ENCODE assay signal across 22 mouse cellular contexts in genomic region chr11:50233022-50233421, GRCm38 (mm10). TPM values are rescaled to one million over a fixed set of nuclear protein-coding genes. Genes with fewer than 3 reads are reported as not detected.
DNase-seq lines count a peak whose midpoint lies in the region; ATAC-seq and TF ChIP-seq lines count a peak whose summit lies in the region.
"Had no signal": no experiment of that assay in that cellular context is flagged by ENCODE, and none has a peak within 500 bp of the region (broad histone marks: within the 10 kb centered on the region; RNA-seq: fewer than 3 reads in every experiment).

No protein-coding gene starts in this region.

- peak; percentile 30 for DNase-seq in layer of hippocampus, adult 11-12 months (ENCODE audit: low spot score)
- no peak for DNase-seq in layer of hippocampus, postnatal 36 days
- peak; percentile 62 for DNase-seq in testis, postnatal 10 days (ENCODE audit: low spot score)
- DNase-seq in heart, postnatal 25 days (ENCODE audit: low spot score): no peak
- no peak for DNase-seq in limb, embryonic 10.5 days (ENCODE audit: low spot score)
- DNase-seq: cerebellum, postnatal 14 days; heart, adult 11 months; heart, postnatal 14 days; kidney, postnatal 36 days; lung, postnatal 10 days; thymus, adult 2 months had no signal

- WGBS in limb, embryonic 10.5 days: 93% methylated on average over 13 of the region's 13 CpGs

- no peak for TF ChIP-seq CTCF in E14TG2a.4 (conservative IDR thresholded peaks at IDR 0.05; ENCODE audit: low read length)

- H3K9me3 ChIP-seq in E14TG2a.4 (ENCODE audit: low read length): no peaks in the 10 kb centered on the region
- H3K9me3 ChIP-seq in limb, embryonic 10.5 days (replicated peaks): no peaks in the 10 kb centered on the region
- H3K9me3 ChIP-seq: embryonic facial prominence, embryonic 15.5 days; G1E; heart, embryonic 12.5 days; intestine, embryonic 15.5 days; limb, embryonic 15.5 days; liver, embryonic 15.5 days had no signal

- ATAC-seq in common myeloid progenitor, adult 5-6 weeks (replicated peaks; ENCODE audit: low read depth, poor library complexity, severe bottlenecking): peak; percentile 50
- ATAC-seq: CD4-positive, CD25-positive, alpha-beta regulatory T cell, adult 4 months; intestine, embryonic 15.5 days; midbrain, embryonic 16.5 days had no signal

- H3K36me3 ChIP-seq in E14TG2a.4 (ENCODE audit: insufficient read depth, low read length): peaks cover 39% of the 10 kb centered on the region
- H3K36me3 ChIP-seq in limb, embryonic 10.5 days: peaks cover 45% of the 10 kb centered on the region

- peaks cover 87% of the 10 kb centered on the region for H3K4me1 ChIP-seq in E14TG2a.4 (replicated peaks; ENCODE audit: low read depth, low read length)
- peaks cover 50% of the 10 kb centered on the region for H3K4me1 ChIP-seq in limb, embryonic 10.5 days

- peaks cover 89% of the 10 kb centered on the region for H3K27me3 ChIP-seq in E14TG2a.4 (ENCODE audit: insufficient read depth, low read length)
- peaks cover 33% of the 10 kb centered on the region for H3K27me3 ChIP-seq in limb, embryonic 10.5 days (ENCODE audit: low read depth, poor library complexity, severe bottlenecking)

- peak overlapping the region; percentile 51 for H3K4me3 ChIP-seq in E14TG2a.4 (replicated peaks; ENCODE audit: low read length)
- no peak overlapping the region for H3K4me3 ChIP-seq in limb, embryonic 10.5 days
- H3K4me3 ChIP-seq: embryonic facial prominence, embryonic 15.5 days; heart, embryonic 12.5 days; intestine, embryonic 15.5 days; limb, embryonic 15.5 days; liver, embryonic 15.5 days had no signal

- no peak overlapping the region for H3K27ac ChIP-seq in limb, embryonic 10.5 days
- H3K27ac ChIP-seq: embryonic facial prominence, embryonic 15.5 days; hindbrain, embryonic 14.5 days; intestine, embryonic 15.5 days; limb, embryonic 15.5 days; liver, embryonic 15.5 days had no signal

- intact Hi-C loops in heart, postnatal 25 days (cut with DNase I): loop anchor here (5.0 kb wide), 1 partner anchor 246 kb away; no protein-coding TSS in a partner anchor

RNA-seq across cellular contexts. Expression of gene Ltc4s, which starts 5.4 kb away (rescaled TPM):
- total RNA-seq in layer of hippocampus, postnatal 36 days (2021): 1 to 10 TPM; 5.1 to 8.7 TPM
- 3.6 and 5.0 TPM in 2 replicates for total RNA-seq in common myeloid progenitor, adult 5-6 weeks (2017)
- total RNA-seq in heart, postnatal 25 days (2021): 1 to 10 TPM; 4.8 to 7.8 TPM
- 0.55 and 0.90 TPM in 2 replicates for polyA plus RNA-seq in limb, embryonic 10.5 days (2016; fragmentation: Nextera tagmentation; extraction: Ambion mirVana)
- total RNA-seq: G1E had no signal
- polyA plus RNA-seq: CD4-positive, CD25-positive, alpha-beta regulatory T cell, adult 4 months; G1E had no signal

RNA-seq across cellular contexts. Expression of gene Mgat4b, which starts 22.3 kb away (rescaled TPM):
- total RNA-seq in layer of hippocampus, postnatal 36 days (2021): 100 to 1,000 TPM in 1 of 2 experiments, 10 to 100 TPM in 1; 91.1 to 102 TPM
- total RNA-seq in common myeloid progenitor, adult 5-6 weeks (2017): 14.1 and 16.4 TPM in 2 replicates
- total RNA-seq in heart, postnatal 25 days (2021): 10 to 100 TPM; 85.3 to 86.5 TPM
- polyA plus RNA-seq in limb, embryonic 10.5 days (2016; fragmentation: Nextera tagmentation; extraction: Ambion mirVana): 27.7 and 28.6 TPM in 2 replicates

RNA-seq across cellular contexts. Expression of gene Sqstm1, which starts 22.4 kb away (rescaled TPM):
- total RNA-seq in layer of hippocampus, postnatal 36 days (2021): 100 to 1,000 TPM; 426 to 430 TPM
- 246 and 349 TPM in 2 replicates for total RNA-seq in common myeloid progenitor, adult 5-6 weeks (2017)
- total RNA-seq in heart, postnatal 25 days (2021): 100 to 1,000 TPM; 265 to 324 TPM
- 111 and 137 TPM in 2 replicates for polyA plus RNA-seq in limb, embryonic 10.5 days (2016; fragmentation: Nextera tagmentation; extraction: Ambion mirVana)

RNA-seq across cellular contexts. Expression of gene Mrnip, which starts 58.8 kb away (rescaled TPM):
- 10 to 100 TPM; 13.0 to 14.2 TPM for total RNA-seq in layer of hippocampus, postnatal 36 days (2021)
- 9.1 and 11.9 TPM in 2 replicates for total RNA-seq in common myeloid progenitor, adult 5-6 weeks (2017)
- 1 to 10 TPM; 2.3 to 2.7 TPM for total RNA-seq in heart, postnatal 25 days (2021)
- polyA plus RNA-seq in limb, embryonic 10.5 days (2016; fragmentation: Nextera tagmentation; extraction: Ambion mirVana): 30.2 and 34.1 TPM in 2 replicates

RNA-seq across cellular contexts. Expression of gene Maml1, which starts 59.1 kb away (rescaled TPM):
- total RNA-seq in layer of hippocampus, postnatal 36 days (2021): 10 to 100 TPM in 1 of 2 experiments, 1 to 10 TPM in 1; 8.8 to 10.5 TPM
- 6.4 and 9.0 TPM in 2 replicates for total RNA-seq in common myeloid progenitor, adult 5-6 weeks (2017)
- total RNA-seq in heart, postnatal 25 days (2021): 10 to 100 TPM; 11.5 to 12.9 TPM
- 7.3 and 7.7 TPM in 2 replicates for polyA plus RNA-seq in limb, embryonic 10.5 days (2016; fragmentation: Nextera tagmentation; extraction: Ambion mirVana)

Comparison
In these comparisons a context has a peak if more than half of its experiments do, and no peak if none do; other contexts are left out.
1. DNase-seq: peak in layer of hippocampus, adult 11-12 months (single experiment) and testis, postnatal 10 days (single experiment); none in layer of hippocampus, postnatal 36 days (0 of 2), heart, postnatal 25 days (single experiment) and limb, embryonic 10.5 days (single experiment).